Mouse (Mus musculus) left cerebral cortex, adult 8-10 months (tissue): ENCODE measurements at regions not wholly inside any gene's neighbourhood (a gene's known extent, or its start where the extent isn't known, plus 50 kb on each side); places are given as distances from the start of the nearest gene placed in this dataset.

Experiments used
- DNase-seq, 2 experiments: peaks; one replicate each; pipeline ENCODE4 v3.0.0; 2022; ENCODE audit warnings: low spot score in 2 of 2

GRCm38 (mm10) chr7:138640492-138641165, 205.2 kb upstream of the Ppp2r2d start:
- no peak for DNase-seq

GRCm38 (mm10) chr7:138639541-138639940, 206.3 kb upstream of the Ppp2r2d start:
- DNase-seq: no peak

- no peak for DNase-seq
Observed at GRCm38 (mm10) chr7:138626061-138626460, 219.8 kb upstream of the Ppp2r2d start.

DNA sequence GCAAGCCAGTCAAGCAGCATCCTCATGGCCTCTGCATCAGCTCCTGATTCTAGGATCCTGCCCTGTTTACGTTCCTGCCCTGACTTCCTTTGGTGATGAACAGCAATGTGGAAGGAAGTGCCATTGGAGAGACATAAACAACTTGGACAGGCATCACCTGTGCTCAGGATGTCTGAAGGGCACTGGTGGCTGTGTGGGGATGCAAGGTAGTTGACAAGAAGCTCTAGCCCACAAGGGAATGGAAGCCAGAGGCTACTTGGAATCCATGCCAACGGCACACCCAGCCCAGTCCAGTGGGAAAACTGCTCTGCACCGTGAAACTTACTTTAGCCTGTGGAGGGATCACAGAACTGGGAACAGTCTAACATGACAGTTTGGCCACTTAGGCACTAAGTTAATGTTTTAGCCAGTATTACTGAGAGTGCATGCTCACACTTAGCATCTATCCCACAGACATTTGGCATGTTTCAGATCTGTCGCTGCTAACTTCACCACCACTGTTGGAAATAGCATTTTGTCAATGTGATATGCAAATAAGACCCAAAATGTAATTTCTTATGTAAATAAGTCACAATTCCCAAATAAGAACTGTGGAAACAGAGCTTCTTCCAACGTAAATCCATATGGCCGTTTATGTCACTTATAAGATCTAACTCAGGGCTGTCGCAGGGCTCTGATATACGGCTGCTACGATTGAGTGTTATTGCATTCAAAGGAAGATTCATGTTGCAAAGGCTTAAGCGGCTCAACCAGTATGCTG, 223.5 kb upstream of the Tcerg1l start:
- no peak for DNase-seq

DNA sequence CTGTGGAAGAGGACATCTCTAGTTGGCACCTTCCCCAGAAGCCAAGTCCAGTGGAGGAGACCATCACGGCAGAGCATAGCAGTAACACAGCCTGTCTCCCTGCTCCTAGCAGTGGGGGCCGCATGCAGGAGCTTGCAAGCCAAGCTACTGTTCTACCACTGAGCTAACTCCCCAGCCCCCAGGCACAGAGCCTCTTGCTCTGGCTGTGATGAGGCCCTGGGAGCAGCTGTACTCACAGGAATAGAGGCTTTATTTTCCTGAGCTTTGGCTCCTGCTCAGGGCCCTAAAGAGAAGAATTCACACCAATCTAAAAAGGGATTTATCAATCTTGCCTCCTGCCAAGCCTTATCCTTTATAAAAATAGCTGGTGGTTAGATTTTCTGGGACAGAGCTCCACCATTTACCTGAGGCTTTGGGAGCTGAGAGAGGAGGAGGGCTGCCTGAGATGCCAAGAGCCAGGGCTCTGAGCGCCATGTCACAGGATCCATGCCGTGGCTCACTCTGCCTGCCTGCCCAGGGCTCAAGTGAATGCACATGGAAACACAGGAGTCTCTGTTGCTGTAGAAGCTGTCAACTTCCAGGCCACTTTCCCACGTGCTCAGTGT, 222.7 kb upstream of the Tcerg1l start:
- DNase-seq: peak in 1 of 2 experiments; percentile 39

DNA sequence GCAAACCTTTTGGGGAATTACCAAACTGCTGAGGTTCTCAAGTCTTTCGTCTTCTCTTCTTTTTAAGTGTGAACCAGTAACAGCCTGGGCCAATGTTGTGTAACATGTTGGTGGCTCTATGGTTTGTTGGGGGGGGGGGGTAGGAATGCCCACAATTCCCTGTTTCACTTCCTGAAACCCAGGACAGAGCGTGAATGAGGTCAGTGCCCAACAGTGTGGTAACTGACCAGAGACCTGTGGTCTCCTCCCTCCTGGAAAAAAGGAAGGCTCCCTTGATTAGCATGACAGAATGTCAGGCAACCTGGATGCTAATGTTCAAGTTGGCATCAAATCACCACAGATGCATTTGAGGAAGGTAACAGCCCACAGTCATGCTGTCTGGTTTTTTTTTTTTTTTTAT, 218.9 kb upstream of the Tcerg1l start:
- no peak for DNase-seq

GRCm38 (mm10) chr7:138609605-138610004, 212.1 kb upstream of the Tcerg1l start:
- no peak for DNase-seq

- DNase-seq: no peak
Observed at GRCm38 (mm10) chr7:138609124-138609523, 211.6 kb upstream of the Tcerg1l start.

DNA sequence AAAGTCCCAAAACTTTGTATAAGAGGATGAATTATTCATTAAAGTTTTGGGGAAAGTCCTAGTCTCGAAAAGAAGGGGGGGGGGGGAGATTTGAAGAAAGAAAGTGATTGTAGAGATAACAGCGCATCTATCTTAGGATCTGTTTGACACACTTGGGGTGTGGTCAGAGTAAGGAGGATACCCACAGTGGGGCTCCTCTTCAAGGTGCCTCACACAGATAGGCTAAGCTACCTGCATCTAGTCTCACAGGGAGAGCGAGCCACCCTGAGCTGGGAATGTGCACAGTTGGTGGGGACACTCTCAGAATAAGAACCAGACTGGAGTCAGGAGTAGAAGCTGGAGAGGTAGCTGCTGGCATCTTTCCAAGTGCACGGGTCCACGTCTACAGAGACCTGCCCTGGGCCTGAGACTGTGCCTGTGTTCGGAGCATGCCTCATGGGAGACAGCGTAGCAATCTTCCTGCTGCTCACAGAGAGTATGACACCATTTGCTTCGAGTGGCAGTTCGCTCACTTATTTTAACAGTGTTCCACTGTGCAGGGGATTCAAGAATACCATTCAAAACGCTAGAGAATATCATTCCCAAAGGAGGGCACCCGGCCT, 208.9 kb upstream of the Tcerg1l start:
- DNase-seq: no peak

- DNase-seq: no peak
Observed at GRCm38 (mm10) chr7:138605923-138606322, 208.4 kb upstream of the Tcerg1l start.

DNA sequence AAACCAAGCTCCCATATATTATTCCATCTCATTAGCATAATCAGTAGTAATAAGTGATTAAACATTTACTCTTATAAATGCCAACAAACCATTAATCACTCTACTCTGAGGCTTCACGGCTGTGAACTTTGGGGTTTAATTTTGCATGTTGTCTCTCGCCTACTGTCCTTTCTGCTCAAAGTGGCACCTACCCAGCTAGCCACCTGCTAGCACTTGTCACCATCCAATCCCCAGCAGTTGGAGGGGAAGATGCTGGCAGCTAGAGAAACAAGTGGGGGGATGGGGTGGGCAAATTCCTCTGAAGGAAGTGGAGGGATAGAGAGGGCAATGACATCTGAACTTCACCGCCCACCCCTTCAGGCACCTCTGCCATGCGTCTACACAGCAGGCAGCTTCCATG, 204.2 kb upstream of the Tcerg1l start:
- no peak for DNase-seq

DNA sequence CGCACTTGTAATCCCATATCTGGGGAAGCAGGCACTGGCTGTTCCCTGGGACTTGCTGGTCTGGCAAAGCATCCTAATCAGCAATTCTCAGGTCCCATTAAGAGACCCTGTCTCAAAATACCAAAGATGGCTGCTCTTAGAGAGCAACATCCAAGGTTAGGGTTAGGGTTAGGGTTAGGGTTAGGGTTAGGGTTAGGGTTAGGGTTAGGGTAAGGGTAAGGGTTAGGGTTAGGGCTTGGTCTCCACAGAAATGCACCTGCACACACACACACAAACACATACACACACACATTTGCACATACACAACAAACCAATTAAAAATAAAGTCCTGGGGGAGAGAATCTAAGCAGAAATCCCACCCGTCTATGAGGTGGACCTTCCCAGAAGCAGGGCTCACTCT, 195.8 kb upstream of the Tcerg1l start:
- DNase-seq: no peak

DNA sequence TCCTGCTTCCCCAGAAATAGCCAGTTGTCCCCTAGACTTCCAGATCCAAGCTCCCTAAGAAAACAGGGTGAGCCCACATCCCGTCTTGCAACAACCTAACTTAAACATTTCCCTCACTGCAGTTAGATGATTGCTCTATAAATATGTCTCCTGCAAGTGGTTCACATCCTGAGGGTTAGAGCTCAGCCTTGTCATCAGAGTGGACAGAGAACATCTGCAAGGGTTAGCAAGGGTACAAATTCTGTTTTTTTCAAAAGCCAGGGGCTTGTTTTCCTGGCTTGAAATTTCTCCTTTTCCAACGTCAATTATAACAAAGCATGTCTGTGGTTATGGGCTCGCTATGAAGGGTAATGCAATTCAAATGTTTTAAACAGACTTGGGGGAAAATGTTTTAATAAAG, 169.8 kb upstream of the Tcerg1l start:
- no peak for DNase-seq

DNA sequence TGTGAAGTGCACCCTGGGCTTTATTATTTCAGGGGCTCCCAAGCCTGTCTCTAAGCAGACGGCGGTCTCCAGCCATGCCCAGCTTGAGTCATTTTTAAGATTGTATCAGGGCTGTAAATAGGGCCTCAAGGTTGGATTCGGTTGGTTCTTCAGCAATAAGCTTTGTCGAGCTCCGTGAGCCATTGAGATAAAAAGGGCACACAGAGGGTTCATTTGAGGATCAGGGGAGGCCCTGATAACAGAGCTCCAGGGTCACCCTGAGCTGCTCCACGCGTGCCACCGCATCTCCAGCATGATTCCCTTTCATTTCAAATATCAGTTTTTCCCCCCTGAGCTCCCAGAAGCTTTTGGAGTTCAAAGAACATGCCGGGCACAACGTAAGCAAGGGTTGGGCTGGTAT, 154.1 kb upstream of the Tcerg1l start:
- DNase-seq: no peak

DNA sequence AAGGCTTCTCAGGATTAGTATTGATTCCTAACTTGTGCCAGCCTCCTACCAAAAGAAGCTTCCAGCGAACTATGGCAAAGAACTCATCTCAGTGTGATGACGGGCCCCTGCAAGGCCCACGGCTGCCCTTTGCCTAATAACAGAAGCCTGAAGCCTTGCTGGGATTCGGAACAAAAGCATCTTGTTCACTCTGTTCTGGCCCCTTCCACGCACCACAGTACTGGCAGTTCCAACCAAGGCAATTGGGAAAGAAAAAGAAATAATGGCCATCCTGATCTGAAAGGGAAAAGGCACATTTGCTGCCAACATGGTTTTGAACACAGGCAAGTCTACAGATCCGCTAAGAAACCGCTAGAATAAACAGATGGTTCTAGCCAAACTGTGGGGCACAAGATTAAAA, 150.4 kb upstream of the Tcerg1l start:
- peak in 1 of 2 experiments; percentile 36 for DNase-seq

DNA sequence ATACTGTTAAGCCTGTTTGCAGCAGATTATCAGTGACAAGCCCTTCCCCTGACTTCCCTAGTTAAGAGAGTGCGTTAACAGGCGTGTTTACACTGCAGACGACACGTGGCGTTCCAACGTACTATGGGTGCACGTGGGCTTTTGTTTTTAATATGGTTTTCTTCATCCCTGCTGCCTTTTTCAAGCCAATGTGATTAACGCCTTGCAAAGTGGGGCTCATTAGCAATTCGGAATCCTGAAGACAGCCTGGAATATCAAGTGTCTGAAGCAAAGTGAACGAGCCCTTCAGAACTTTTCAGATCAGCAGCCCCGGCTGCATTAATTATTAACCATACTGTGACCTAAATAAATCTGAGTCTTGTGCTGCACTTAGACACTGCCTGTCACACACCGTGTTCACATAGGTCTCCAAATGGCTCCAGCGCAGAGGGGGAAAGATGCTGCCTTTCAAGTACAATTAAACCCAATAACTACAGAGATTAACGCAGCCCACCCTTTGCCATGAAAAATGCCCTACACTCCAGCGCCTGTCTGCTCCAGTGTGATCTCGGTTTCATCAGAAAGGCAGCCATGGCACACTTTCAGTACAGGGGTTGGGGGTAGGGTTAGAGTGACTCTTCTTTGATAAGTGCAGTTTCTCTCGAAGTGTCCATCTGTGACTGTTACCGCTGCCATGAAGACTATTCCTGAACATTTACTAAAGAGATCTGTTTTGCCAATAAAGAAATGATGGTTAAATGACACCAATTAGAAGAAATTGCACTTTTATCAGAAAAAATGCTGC, 140.7 kb upstream of the Tcerg1l start:
- no peak for DNase-seq

- no peak for DNase-seq
Observed at GRCm38 (mm10) chr7:138526143-138526542, 128.6 kb upstream of the Tcerg1l start.

DNA sequence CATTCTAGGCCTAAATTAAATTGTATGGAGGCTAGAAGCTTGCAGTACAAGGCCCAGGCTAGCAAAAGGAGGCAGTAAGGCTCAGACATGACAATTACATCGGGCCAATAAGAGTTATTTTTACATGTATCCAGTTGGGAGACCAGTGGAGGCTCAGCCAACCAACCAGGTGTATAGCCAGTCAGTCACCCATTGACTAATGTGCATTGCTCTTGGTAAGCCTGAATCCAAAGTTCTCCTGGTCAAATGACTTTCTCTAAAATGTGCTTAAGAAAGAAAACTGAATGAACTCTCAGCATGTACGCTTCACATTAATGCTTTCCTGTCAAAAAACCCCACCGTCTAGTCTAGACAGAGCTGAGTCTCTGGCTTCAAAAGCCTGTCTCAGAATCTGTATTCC, 127.4 kb upstream of the Tcerg1l start:
- DNase-seq: no peak

- no peak for DNase-seq
Observed at GRCm38 (mm10) chr7:138514171-138514570, 116.6 kb upstream of the Tcerg1l start.

DNA sequence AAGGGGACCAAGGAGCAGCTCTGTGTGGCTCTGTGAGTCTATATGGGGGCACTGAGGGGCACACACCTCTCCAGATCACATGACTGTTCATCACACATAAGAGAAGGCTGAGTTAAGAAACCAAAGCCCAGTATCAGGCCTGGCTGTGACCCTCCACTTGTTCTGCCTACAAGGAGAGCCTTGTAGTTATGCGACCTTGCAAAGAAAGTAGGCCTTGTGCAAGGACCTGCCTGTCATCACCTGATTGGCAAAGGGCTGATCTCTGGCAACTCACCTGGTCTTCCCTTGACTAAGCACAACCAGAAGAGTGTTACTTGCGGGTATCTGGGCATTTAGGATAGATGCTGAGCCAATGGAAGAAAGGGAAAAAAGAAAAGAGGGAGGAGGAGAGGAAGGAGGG, 107.7 kb upstream of the Tcerg1l start:
- no peak for DNase-seq

DNA sequence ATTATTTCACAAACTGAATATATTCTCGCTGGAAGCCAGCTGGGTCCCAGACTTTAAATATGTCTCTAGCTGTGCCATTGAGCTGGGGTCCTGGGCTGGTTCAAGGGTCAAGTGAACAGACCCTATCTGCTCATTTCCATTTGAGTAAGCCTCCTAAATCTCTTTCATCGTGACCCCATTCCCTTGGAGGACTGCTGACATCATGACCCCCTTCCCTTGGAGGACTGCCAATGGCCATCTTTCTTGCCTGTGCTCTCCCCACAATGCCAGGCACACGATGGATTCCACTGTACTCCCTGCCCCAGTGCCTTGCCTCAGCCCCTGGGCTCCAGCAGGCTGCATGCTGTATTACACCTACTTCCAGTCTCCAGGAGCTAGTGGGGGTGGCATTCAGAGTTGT, 106.5 kb upstream of the Tcerg1l start:
- no peak for DNase-seq

DNA sequence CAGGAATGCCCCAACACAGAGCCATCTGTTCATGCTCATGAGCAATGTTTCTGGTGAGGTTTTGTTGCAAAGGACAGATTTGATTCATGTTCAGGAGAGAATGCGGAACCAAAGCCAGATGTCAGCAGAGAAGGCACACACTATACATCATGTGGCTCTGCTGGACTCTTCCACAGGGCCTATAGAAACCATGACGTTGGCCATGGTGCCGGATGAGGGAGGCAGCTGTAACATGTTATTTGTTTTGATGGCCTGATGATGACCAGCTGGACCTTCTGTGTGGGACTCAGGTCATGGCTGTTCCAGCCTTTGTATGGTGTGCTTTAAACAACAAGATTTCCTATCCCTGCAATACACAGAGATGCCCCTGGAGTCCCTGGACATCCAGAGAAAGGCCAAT, 105.5 kb upstream of the Tcerg1l start:
- no peak for DNase-seq
